Mouse (Mus musculus): ENCODE data around the gene Smpdl3b.

DNA sequence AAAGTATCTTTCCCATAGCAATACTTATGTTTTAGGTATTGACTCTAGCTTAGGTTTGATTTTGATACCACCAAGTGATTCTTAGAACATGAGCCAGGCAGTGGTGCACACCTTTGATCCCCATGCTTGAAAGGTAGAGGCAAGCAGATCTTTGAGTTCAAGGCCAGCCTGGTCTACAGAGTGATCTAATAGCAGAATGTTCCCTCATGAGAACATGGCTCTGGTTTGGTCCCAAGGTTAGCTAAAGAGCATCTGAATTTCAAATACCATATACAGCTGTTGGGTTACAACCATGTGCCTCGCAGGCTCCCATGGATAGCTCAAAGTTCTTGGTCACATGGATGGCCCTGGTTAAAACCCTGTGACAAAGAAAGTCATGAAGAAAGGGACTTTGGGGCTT, 38.8 kb downstream of the Smpdl3b start:
- no peak for TF ChIP-seq CTCF (IDR thresholded peaks at IDR 0.05; ENCODE audit: low read depth, low read length)
- TF ChIP-seq POLR2AphosphoS5 (IDR thresholded peaks at IDR 0.05; ENCODE audit: insufficient replicate concordance, low read depth, low read length): no peak
- no peak for TF ChIP-seq GATA1 (IDR thresholded peaks at IDR 0.05; ENCODE audit: borderline replicate concordance, low read length)
